Mouse (Mus musculus): ENCODE measurements at regions not wholly inside any gene's neighbourhood (a gene's known extent, or its start where the extent isn't known, plus 50 kb on each side); places are given as distances from the start of the nearest gene placed in this dataset.

DNA sequence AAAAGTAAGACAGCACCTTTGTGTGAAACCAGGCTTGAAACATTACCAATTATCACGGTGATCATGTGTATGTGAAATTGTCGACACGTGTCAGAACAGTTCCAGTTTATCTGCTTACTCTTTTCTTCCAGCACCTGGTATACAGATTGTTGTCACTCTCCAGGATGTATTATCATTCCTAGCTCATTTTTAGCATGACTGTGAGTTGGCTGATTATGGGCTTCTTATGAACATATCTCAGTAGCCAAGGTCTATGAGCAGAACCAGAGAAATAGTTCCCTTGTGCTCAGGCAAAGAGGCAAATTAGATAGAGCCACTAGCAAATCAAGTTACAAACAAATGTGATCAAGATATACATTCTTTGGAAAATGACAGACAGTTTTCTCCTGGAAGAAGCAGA is 70.2 kb upstream of the Adgra3 start:
- Histone ChIP-seq H3K4me1 (ENCODE audit: control insufficient read depth, insufficient read depth, low read length) (no peaks in the 10 kb centered on the region), H3K4me3 (replicated peaks; ENCODE audit: extremely low read depth, low read depth, low read length) (no peak overlapping the region)
- DNase-seq: no peak
- TF ChIP-seq POLR2A (IDR thresholded peaks at IDR 0.05; ENCODE audit: borderline replicate concordance, extremely low read depth, low read depth, low read length) (no peak), CTCF (IDR thresholded peaks at IDR 0.05; ENCODE audit: insufficient read depth, low read length) (no peak)
- 87% methylated on average over 3 of the region's 3 CpGs for WGBS

DNA sequence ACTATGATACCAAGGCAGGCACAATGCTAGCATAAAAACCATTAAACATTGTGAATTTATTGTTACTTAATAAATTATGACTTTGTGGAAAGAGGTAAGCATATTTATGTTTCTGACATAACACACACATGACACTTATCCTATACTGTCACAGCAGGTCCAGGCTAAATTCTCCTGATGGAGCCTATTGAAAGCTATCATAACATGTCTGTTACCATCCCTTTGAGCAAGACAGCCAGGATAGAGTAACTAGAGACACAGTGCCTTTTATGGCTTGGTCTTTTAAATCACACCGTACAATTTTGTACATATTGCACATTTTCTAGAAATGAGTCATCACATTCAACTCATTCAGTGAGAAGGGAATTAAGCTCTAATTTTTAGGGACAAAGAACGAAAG is 67.8 kb upstream of the Adgra3 start:
- no peak for DNase-seq
- WGBS: 71% methylated on average over 2 of the region's 2 CpGs
- Histone ChIP-seq H3K4me1 (ENCODE audit: control insufficient read depth, insufficient read depth, low read length) (no peaks in the 10 kb centered on the region), H3K4me3 (replicated peaks; ENCODE audit: extremely low read depth, low read depth, low read length) (no peak overlapping the region)
- TF ChIP-seq CTCF (IDR thresholded peaks at IDR 0.05; ENCODE audit: insufficient read depth, low read length): no peak
- no peak for TF ChIP-seq POLR2A (IDR thresholded peaks at IDR 0.05; ENCODE audit: borderline replicate concordance, extremely low read depth, low read depth, low read length)

DNA sequence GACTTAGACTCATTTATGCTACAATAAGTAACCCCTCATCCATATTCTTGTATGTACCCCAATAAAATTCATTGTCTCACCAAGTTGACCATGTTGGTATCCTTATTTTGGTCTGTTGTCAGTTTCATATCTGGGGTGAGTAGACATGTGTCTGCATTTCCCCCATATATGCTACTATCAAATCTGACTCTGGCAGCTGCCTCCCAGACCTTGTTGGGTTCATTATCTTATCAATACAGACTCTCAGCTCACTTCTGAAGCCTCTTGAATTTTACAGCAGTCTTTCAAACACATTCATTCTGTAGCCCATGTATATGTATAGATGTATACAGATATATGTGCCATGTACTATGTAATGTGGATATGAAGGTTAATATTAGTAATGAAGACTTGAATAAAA is 67.4 kb upstream of the Adgra3 start:
- no peak for TF ChIP-seq POLR2A (IDR thresholded peaks at IDR 0.05; ENCODE audit: borderline replicate concordance, extremely low read depth, low read depth, low read length)
- no peak for TF ChIP-seq CTCF (IDR thresholded peaks at IDR 0.05; ENCODE audit: insufficient read depth, low read length)
- H3K4me1 ChIP-seq (ENCODE audit: control insufficient read depth, insufficient read depth, low read length): no peaks in the 10 kb centered on the region
- H3K4me3 ChIP-seq (replicated peaks; ENCODE audit: extremely low read depth, low read depth, low read length): no peak overlapping the region
- no peak for DNase-seq

DNA sequence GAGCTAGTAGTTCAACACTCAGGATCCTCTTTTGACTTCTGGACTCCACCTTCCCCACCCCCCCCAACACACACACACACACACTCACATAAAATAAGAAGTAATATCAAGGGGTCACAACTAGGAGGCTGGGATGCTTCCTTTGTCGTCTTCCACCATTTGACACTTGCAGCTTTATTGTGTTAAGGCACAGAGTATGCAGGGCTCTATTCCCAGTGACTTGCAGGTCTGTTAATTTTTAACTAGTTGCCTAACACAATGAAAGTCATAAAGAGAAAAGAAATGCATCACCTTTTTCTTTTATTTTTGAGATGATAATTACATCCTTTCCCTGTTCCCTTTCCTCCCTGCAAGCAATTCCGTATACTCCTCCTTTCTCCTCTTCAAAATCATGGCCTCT is 66.9 kb upstream of the Adgra3 start:
- 68% methylated on average over 2 of the region's 2 CpGs for WGBS
- no peak for TF ChIP-seq POLR2A (IDR thresholded peaks at IDR 0.05; ENCODE audit: borderline replicate concordance, extremely low read depth, low read depth, low read length)
- TF ChIP-seq CTCF (IDR thresholded peaks at IDR 0.05; ENCODE audit: insufficient read depth, low read length): no peak
- Histone ChIP-seq H3K4me3 (replicated peaks; ENCODE audit: extremely low read depth, low read depth, low read length) (no peak overlapping the region), H3K4me1 (ENCODE audit: control insufficient read depth, insufficient read depth, low read length) (no peaks in the 10 kb centered on the region)
- no peak for DNase-seq

DNA sequence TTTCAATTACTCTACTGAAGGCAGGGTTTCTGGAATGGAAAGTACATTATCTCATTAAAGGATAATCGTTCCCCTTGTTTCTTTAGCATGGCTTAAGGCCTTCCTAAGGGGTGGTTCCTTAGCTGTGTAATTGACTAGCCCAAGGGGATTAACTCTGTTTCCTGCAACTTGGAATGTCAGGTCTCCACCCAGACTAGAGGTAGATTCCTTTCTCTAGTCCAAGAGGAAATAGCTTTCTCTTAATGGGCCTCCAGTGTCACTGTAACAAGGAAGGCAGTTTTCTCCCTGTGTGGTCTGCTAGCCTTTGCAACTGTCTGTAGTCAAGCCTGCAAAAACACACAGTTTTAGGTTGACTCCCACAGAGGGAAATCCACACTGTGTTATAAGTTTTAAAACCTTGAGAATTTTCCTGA is 64.0 kb upstream of the Adgra3 start:
- TF ChIP-seq CTCF (IDR thresholded peaks at IDR 0.05; ENCODE audit: insufficient read depth, low read length) (no peak), POLR2A (IDR thresholded peaks at IDR 0.05; ENCODE audit: borderline replicate concordance, extremely low read depth, low read depth, low read length) (no peak)
- no peaks in the 10 kb centered on the region for H3K4me1 ChIP-seq (ENCODE audit: control insufficient read depth, insufficient read depth, low read length)
- no peak for DNase-seq
- 30% methylated on average over 1 of the region's 1 CpGs for WGBS
- no peak overlapping the region for H3K4me3 ChIP-seq (replicated peaks; ENCODE audit: extremely low read depth, low read depth, low read length)

DNA sequence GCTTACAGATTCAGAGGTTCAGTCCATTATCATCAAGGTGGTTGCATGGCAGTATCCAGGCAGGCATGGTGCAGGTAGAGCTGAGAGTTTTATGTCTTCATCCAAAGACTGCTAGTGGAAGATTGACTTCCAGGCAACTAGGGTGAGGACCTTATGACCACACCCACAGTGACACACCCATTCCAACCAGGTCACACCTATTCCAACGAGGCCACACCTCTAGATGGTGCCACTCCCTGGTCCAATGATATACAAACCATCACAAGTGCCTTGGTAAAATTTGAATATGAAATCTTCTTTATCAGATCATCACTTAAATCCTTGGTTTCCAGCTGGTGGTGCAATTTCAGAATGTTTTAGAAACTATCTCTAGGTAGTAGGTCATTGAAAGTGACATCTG is 61.1 kb upstream of the Adgra3 start:
- Histone ChIP-seq H3K4me1 (ENCODE audit: control insufficient read depth, insufficient read depth, low read length) (no peaks in the 10 kb centered on the region), H3K4me3 (replicated peaks; ENCODE audit: extremely low read depth, low read depth, low read length) (no peak overlapping the region)
- DNase-seq: no peak
- TF ChIP-seq POLR2A (IDR thresholded peaks at IDR 0.05; ENCODE audit: borderline replicate concordance, extremely low read depth, low read depth, low read length): no peak
- TF ChIP-seq CTCF (IDR thresholded peaks at IDR 0.05; ENCODE audit: insufficient read depth, low read length): no peak
- 54% methylated on average over 1 of the region's 1 CpGs for WGBS
